Mouse (Mus musculus): ENCODE data around the gene Pth1r. TPM values are rescaled to one million over a fixed set of nuclear protein-coding genes. Genes with fewer than 3 reads are reported as not detected.
A peak's percentile ranks its signal among the peaks of the same experiment; 100 is the strongest.

Pth1r gene
- polyA plus RNA-seq, 1 experiment from 2014 or later: 179 TPM

DNA sequence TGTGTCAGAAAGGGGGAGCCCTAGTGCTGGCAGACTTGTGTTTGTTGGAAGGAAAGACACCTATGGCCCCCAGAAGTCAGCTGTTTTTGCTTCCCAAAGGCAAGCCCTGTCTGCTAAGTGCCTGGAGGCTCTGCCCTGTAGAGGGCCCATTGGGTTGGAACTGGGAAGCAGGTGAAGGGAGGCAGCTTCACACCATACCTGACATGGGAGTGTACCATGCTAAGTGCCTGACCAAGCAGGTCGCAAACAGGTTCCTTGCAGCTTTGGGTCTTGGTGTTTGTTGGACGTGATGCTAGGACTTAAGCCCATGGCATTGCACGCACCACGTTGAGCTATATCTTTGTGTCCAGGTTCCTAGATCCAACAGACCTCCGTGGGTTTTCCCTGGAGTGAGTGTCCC, 50.5 kb downstream of the Pth1r start:
- peaks cover 7% of the 10 kb centered on the region; the same call in 1 of the 2 replicates for H3K36me3 ChIP-seq (ENCODE audit: insufficient read depth, low read length)
- H3K9me3 ChIP-seq (replicated peaks; ENCODE audit: low read length): no peaks in the 10 kb centered on the region
- H3K27ac ChIP-seq: no peak overlapping the region
- no peak overlapping the region for H3K4me2 ChIP-seq (ENCODE audit: low read length)
- H3K4me3 ChIP-seq (replicated peaks; ENCODE audit: low read depth, low read length): no peak overlapping the region
- TF ChIP-seq CTCF (IDR thresholded peaks at IDR 0.05; ENCODE audit: low read depth): no peak
- H3K27me3 ChIP-seq (ENCODE audit: insufficient read depth, low read length): no peaks in the 10 kb centered on the region
- DNase-seq (ENCODE audit: low spot score): no peak
- ATAC-seq (replicated peaks; ENCODE audit: low FRiP score, low read depth): no peak
- no peak overlapping the region for H3K9ac ChIP-seq (ENCODE audit: low read depth, low read length)
- 90% methylated on average over 5 of the region's 5 CpGs for WGBS
- H3K4me1 ChIP-seq (replicated peaks; ENCODE audit: insufficient read depth, low read length): no peaks in the 10 kb centered on the region

DNA sequence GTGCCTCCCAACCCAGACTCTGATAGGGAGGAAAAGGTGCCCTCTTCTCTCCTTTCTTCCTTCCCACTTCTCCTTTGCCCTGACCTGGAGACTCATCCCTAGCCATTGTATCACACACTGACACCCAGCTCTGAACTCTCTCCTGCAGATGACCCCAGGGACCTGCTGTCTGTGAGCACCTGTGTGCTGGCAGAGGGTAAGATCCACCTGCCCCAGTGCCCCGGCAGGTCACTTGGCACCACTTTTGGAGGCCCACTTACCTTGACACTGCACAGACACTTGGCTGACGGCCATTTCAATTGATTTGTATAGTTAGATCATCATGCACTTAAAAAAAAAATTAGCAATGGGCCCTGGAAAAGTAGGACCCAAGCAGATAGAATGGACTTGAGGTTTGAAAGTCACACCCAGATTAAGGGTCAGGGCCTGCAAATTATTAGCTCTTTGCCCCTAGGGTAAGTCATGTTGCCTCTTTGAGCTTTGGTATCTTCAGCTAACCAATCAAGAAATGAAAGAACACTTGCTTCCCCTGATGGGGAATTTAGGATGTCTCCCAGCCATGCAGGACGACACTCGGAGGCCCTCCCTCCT, 51.7 kb downstream of the Pth1r start:
- WGBS: 86% methylated on average over 4 of the region's 4 CpGs
- TF ChIP-seq CTCF (IDR thresholded peaks at IDR 0.05; ENCODE audit: low read depth): no peak
- H3K27ac ChIP-seq: no peak overlapping the region
- no peak overlapping the region for H3K4me2 ChIP-seq (ENCODE audit: low read length)
- no peak for ATAC-seq (replicated peaks; ENCODE audit: low FRiP score, low read depth)
- no peaks in the 10 kb centered on the region for H3K9me3 ChIP-seq (replicated peaks; ENCODE audit: low read length)
- H3K36me3 ChIP-seq (ENCODE audit: insufficient read depth, low read length): 0 out of 2 replicates have a peak, but pooled peaks cover 7% of the 10 kb centered on the region
- no peaks in the 10 kb centered on the region for H3K27me3 ChIP-seq (ENCODE audit: insufficient read depth, low read length)
- no peak for DNase-seq (ENCODE audit: low spot score)
- no peaks in the 10 kb centered on the region for H3K4me1 ChIP-seq (replicated peaks; ENCODE audit: insufficient read depth, low read length)
- no peak overlapping the region for H3K4me3 ChIP-seq (replicated peaks; ENCODE audit: low read depth, low read length)
- H3K9ac ChIP-seq (ENCODE audit: low read depth, low read length): no peak overlapping the region

DNA sequence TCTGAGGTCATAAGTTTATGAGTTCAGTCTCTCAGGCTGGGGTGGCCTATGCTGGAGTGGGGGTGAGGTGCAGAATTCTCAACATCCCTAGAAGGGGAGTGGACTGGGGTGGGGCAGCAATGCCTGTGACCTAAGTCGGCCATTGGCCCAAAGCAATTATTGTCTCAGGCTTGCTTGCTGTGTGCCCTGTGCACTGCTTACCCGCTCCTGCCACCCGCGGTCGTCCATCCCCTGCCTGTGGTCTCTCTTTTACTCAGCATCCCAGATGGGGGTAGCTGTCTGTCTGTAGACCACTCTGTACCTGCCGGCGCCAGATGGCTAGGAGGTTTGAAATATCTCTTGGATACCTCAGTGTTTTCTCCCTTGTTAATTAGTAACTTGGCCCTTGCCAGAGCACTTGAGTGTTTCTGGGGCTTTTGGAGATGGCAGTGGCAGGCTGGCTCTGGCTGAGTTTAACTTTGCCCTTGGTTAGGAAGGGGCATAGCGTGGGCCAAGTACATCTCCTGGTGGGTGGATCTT, 57.6 kb downstream of the Pth1r start:
- H3K9ac ChIP-seq (ENCODE audit: low read depth, low read length): no peak overlapping the region
- TF ChIP-seq CTCF (IDR thresholded peaks at IDR 0.05; ENCODE audit: low read depth): no peak

DNA sequence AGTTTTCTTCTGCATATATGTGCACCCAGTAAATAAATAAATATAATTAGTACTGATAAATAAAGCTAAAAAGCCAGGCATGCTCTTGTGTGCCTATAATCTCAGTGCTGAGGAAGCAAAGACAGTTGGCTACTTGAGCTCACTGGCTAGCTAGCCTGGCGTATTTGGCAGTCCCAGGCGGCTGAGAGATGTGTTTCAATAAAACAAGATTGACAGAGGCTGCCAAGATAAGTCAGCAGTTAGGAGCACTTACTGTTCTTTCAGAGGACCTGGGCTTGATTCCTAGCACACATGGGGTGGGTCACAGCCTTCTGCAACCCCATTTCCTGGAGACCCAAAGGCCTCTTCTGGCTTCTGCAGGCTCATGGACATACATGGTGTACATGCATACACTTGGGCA, 59.1 kb downstream of the Pth1r start:
- H3K36me3 ChIP-seq (ENCODE audit: insufficient read depth, low read length): 0 out of 2 replicates have a peak, but pooled peaks cover 2% of the 10 kb centered on the region
- 89% methylated on average over 2 of the region's 2 CpGs for WGBS
- H3K27me3 ChIP-seq (ENCODE audit: insufficient read depth, low read length): no peaks in the 10 kb centered on the region
- no peak for ATAC-seq (replicated peaks; ENCODE audit: low FRiP score, low read depth)
- TF ChIP-seq CTCF (IDR thresholded peaks at IDR 0.05; ENCODE audit: low read depth): no peak
- no peak overlapping the region for H3K27ac ChIP-seq
- no peaks in the 10 kb centered on the region for H3K9me3 ChIP-seq (replicated peaks; ENCODE audit: low read length)
- H3K4me2 ChIP-seq (ENCODE audit: low read length): no peak overlapping the region
- H3K4me3 ChIP-seq (replicated peaks; ENCODE audit: low read depth, low read length): no peak overlapping the region
- peaks cover 41% of the 10 kb centered on the region for H3K4me1 ChIP-seq (replicated peaks; ENCODE audit: insufficient read depth, low read length)
- H3K9ac ChIP-seq (ENCODE audit: low read depth, low read length): no peak overlapping the region
- no peak for DNase-seq (ENCODE audit: low spot score)

More for the DNA sequence above, 57.6 kb downstream of the Pth1r start:
- DNase-seq (ENCODE audit: low spot score) (peak; percentile 27), ATAC-seq (replicated peaks; ENCODE audit: low FRiP score, low read depth) (peak; percentile 62; the same call in 1 of the 2 replicates)
- peak overlapping the region; percentile 91 for H3K27ac ChIP-seq
- H3K36me3 ChIP-seq (ENCODE audit: insufficient read depth, low read length): 0 out of 2 replicates have a peak, but pooled peaks cover 7% of the 10 kb centered on the region
- H3K9me3 ChIP-seq (replicated peaks; ENCODE audit: low read length): no peaks in the 10 kb centered on the region
- H3K4me2 ChIP-seq (ENCODE audit: low read length): peak overlapping the region; percentile 11; the same call in 1 of the 2 replicates
- peaks cover 29% of the 10 kb centered on the region for H3K4me1 ChIP-seq (replicated peaks; ENCODE audit: insufficient read depth, low read length)
- WGBS: 66% methylated on average over 8 of the region's 8 CpGs
- H3K4me3 ChIP-seq (replicated peaks; ENCODE audit: low read depth, low read length): no peak overlapping the region
- H3K27me3 ChIP-seq (ENCODE audit: insufficient read depth, low read length): no peaks in the 10 kb centered on the region

DNA sequence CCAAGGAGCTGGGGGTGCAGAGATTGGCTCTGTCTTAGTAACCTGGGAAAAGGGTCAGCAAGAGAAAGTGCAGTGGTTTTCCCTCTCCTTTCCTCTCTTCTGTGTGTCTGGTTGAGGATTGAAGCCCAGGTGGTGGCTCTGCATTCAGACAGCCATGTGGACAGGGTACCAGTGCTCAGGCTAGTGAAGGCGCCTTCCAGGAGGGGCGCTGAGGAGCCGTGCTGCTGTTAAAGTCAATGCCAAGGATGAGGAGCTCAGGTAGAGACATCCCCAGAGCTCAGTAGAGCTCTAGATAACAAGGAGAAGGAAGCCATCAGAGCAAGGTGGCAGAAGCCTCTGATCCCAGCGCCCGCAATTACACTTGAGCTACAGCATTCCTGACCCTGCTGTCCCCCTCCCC, 59.9 kb downstream of the Pth1r start:
- Histone ChIP-seq H3K27ac (no peak overlapping the region), H3K9ac (ENCODE audit: low read depth, low read length) (peak overlapping the region; percentile 13; the same call in 1 of the 2 replicates), H3K4me2 (ENCODE audit: low read length) (no peak overlapping the region), H3K4me3 (replicated peaks; ENCODE audit: low read depth, low read length) (no peak overlapping the region), H3K9me3 (replicated peaks; ENCODE audit: low read length) (no peaks in the 10 kb centered on the region), H3K4me1 (replicated peaks; ENCODE audit: insufficient read depth, low read length) (peaks cover 47% of the 10 kb centered on the region), H3K27me3 (ENCODE audit: insufficient read depth, low read length) (no peaks in the 10 kb centered on the region), H3K36me3 (ENCODE audit: insufficient read depth, low read length) (no peaks in the 10 kb centered on the region)
- ATAC-seq (replicated peaks; ENCODE audit: low FRiP score, low read depth): no peak
- WGBS: 60% methylated on average over 5 of the region's 5 CpGs
- no peak for DNase-seq (ENCODE audit: low spot score)
- TF ChIP-seq CTCF (IDR thresholded peaks at IDR 0.05; ENCODE audit: low read depth): peak; percentile 27; the same call in 1 of the 2 replicates

DNA sequence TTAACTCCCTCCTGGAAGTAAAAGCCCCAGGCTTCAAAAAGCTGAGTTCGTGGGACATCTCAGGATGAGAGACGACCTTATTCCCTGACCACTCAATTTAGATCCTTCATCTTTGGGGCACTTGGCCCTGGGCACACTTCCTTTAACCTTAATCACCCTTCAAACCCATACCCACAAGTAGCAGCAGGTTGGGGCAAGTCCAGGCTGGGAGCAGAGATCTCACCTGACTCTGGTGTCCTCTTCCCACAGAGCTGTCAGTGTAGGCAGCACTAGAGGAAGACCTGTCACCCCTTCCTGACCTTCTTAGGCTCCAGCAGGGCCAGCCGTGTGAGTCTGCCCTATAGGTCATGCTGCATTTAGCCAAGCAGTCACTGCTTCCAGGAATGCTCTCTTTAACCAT, 60.5 kb downstream of the Pth1r start:
- Histone ChIP-seq H3K4me1 (replicated peaks; ENCODE audit: insufficient read depth, low read length) (peaks cover 50% of the 10 kb centered on the region), H3K27me3 (ENCODE audit: insufficient read depth, low read length) (no peaks in the 10 kb centered on the region), H3K4me2 (ENCODE audit: low read length) (no peak overlapping the region), H3K9me3 (replicated peaks; ENCODE audit: low read length) (no peaks in the 10 kb centered on the region), H3K4me3 (replicated peaks; ENCODE audit: low read depth, low read length) (no peak overlapping the region), H3K36me3 (ENCODE audit: insufficient read depth, low read length) (no peaks in the 10 kb centered on the region), H3K9ac (ENCODE audit: low read depth, low read length) (no peak overlapping the region), H3K27ac (peak overlapping the region; percentile 97)
- no peak for TF ChIP-seq CTCF (IDR thresholded peaks at IDR 0.05; ENCODE audit: low read depth)
- 52% methylated on average over 3 of the region's 3 CpGs for WGBS
- DNase-seq (ENCODE audit: low spot score) (no peak), ATAC-seq (replicated peaks; ENCODE audit: low FRiP score, low read depth) (no peak)

Measured in kidney, postnatal 0 days (tissue).